Mouse (Mus musculus) cerebellum, adult 2 months (tissue): ENCODE measurements around the gene Nr1d2.
"Not testable (repeated sequence)": the region's sequence is repeated elsewhere in the genome, so short reads cannot be mapped to it uniquely, and the experiment has no call there.

Source experiments
- CTCF ChIP-seq: fragments of 200-500 bp; IDR thresholded peaks from 2 replicates; pipeline ENCODE4 v1.5.1; 2011; ENCODE audit warnings: low read depth, mild to moderate bottlenecking, control low read depth, low read length, moderate library complexity, borderline replicate concordance; ENCODE audit not compliant: insufficient read depth
- POLR2A ChIP-seq: fragments of 200-500 bp; IDR thresholded peaks from 2 replicates; pipeline ENCODE4 v1.6.1; 2011; ENCODE audit warnings: low read length, control low read depth, borderline replicate concordance; ENCODE audit not compliant: insufficient read depth

GRCm38 (mm10) chr14:18225431-18225830 is 13.5 kb downstream of the Nr1d2 start:
- not testable (repeated sequence) for TF ChIP-seq CTCF, POLR2A
